Mouse (Mus musculus): ENCODE results near the gene Myom1. TPM values are rescaled to one million over a fixed set of nuclear protein-coding genes. Genes with fewer than 3 reads are reported as not detected.
"Not testable (repeated sequence)": the region's sequence is repeated elsewhere in the genome, so short reads cannot be mapped to it uniquely, and the experiment has no call there.

The Myom1 gene
- polyA plus RNA-seq, 1 experiment: 2.4 TPM

- WGBS: 88% methylated on average over 9 of the region's 9 CpGs
- Histone ChIP-seq H3K4me3 (replicated peaks; ENCODE audit: insufficient read depth, low read depth, low read length) (no peak overlapping the region), H3K4me1 (ENCODE audit: control insufficient read depth, insufficient read depth, low read length) (no peaks in the 10 kb centered on the region), H3K27ac (ENCODE audit: insufficient read depth, low read length) (no peak overlapping the region), H3K27me3 (ENCODE audit: control insufficient read depth, insufficient read depth, low read length) (no peaks in the 10 kb centered on the region)
- DNase-seq: no peak
- TF ChIP-seq CTCF (IDR thresholded peaks at IDR 0.05; ENCODE audit: borderline replicate concordance, insufficient read depth, low read depth, low read length) (no peak), POLR2A (IDR thresholded peaks at IDR 0.05; ENCODE audit: borderline replicate concordance, insufficient read depth, low read length) (no peak)
These were observed 29.0 kb upstream of the Myom1 start for GRCm38 (mm10) chr17:70973398-70973797.

GRCm38 (mm10) chr17:70974065-70974464, 28.4 kb upstream of the Myom1 start:
- not testable (repeated sequence) for H3K4me1 ChIP-seq (ENCODE audit: control insufficient read depth, insufficient read depth, low read length); H3K27me3 ChIP-seq (ENCODE audit: control insufficient read depth, insufficient read depth, low read length); DNase-seq; H3K4me3 ChIP-seq (replicated peaks; ENCODE audit: insufficient read depth, low read depth, low read length); H3K27ac ChIP-seq (ENCODE audit: insufficient read depth, low read length)
- 92% methylated on average over 14 of the region's 14 CpGs for WGBS

- Histone ChIP-seq H3K4me1 (ENCODE audit: control insufficient read depth, insufficient read depth, low read length) (peaks cover 2% of the 10 kb centered on the region; the same call in 1 of the 2 replicates), H3K4me3 (replicated peaks; ENCODE audit: insufficient read depth, low read depth, low read length) (no peak overlapping the region), H3K27ac (ENCODE audit: insufficient read depth, low read length) (no peak overlapping the region), H3K27me3 (ENCODE audit: control insufficient read depth, insufficient read depth, low read length) (no peaks in the 10 kb centered on the region)
- TF ChIP-seq POLR2A (IDR thresholded peaks at IDR 0.05; ENCODE audit: borderline replicate concordance, insufficient read depth, low read length) (no peak), CTCF (IDR thresholded peaks at IDR 0.05; ENCODE audit: borderline replicate concordance, insufficient read depth, low read depth, low read length) (peak; percentile 14; the same call in 1 of the 2 replicates)
- WGBS: 93% methylated on average over 6 of the region's 6 CpGs
- no peak for DNase-seq
These were observed 24.6 kb upstream of the Myom1 start for GRCm38 (mm10) chr17:70977799-70978198.

- whole genome bisulfite sequencing: 88% methylated on average over 20 of the region's 20 CpGs
- no peaks in the 10 kb centered on the region for H3K27me3 ChIP-seq (ENCODE audit: control insufficient read depth, insufficient read depth, low read length)
- DNase-seq: no peak
- H3K4me3 ChIP-seq (replicated peaks; ENCODE audit: insufficient read depth, low read depth, low read length): no peak overlapping the region
- no peak overlapping the region for H3K27ac ChIP-seq (ENCODE audit: insufficient read depth, low read length)
- peaks cover 2% of the 10 kb centered on the region; the same call in 1 of the 2 replicates for H3K4me1 ChIP-seq (ENCODE audit: control insufficient read depth, insufficient read depth, low read length)
- no peak for TF ChIP-seq POLR2A (IDR thresholded peaks at IDR 0.05; ENCODE audit: borderline replicate concordance, insufficient read depth, low read length)
- TF ChIP-seq CTCF (IDR thresholded peaks at IDR 0.05; ENCODE audit: borderline replicate concordance, insufficient read depth, low read depth, low read length): no peak
These were observed 22.8 kb upstream of the Myom1 start for GRCm38 (mm10) chr17:70979345-70980223.

- H3K4me1 ChIP-seq (ENCODE audit: control insufficient read depth, insufficient read depth, low read length): peaks cover 12% of the 10 kb centered on the region
- H3K27me3 ChIP-seq (ENCODE audit: control insufficient read depth, insufficient read depth, low read length): no peaks in the 10 kb centered on the region
- no peak for DNase-seq
- 88% methylated on average over 15 of the region's 15 CpGs for WGBS
- no peak overlapping the region for H3K4me3 ChIP-seq (replicated peaks; ENCODE audit: insufficient read depth, low read depth, low read length)
- H3K27ac ChIP-seq (ENCODE audit: insufficient read depth, low read length): no peak overlapping the region
- TF ChIP-seq CTCF (IDR thresholded peaks at IDR 0.05; ENCODE audit: borderline replicate concordance, insufficient read depth, low read depth, low read length): no peak
- TF ChIP-seq POLR2A (IDR thresholded peaks at IDR 0.05; ENCODE audit: borderline replicate concordance, insufficient read depth, low read length): no peak
These were observed 16.7 kb upstream of the Myom1 start for GRCm38 (mm10) chr17:70985501-70986354.

GRCm38 (mm10) chr17:70986355-70986740, 16.1 kb upstream of the Myom1 start:
- DNase-seq: no peak
- WGBS: 92% methylated on average over 6 of the region's 6 CpGs
- Histone ChIP-seq H3K4me1 (ENCODE audit: control insufficient read depth, insufficient read depth, low read length) (peaks cover 12% of the 10 kb centered on the region), H3K27me3 (ENCODE audit: control insufficient read depth, insufficient read depth, low read length) (no peaks in the 10 kb centered on the region), H3K27ac (ENCODE audit: insufficient read depth, low read length) (no peak overlapping the region), H3K4me3 (replicated peaks; ENCODE audit: insufficient read depth, low read depth, low read length) (no peak overlapping the region)
- TF ChIP-seq CTCF (IDR thresholded peaks at IDR 0.05; ENCODE audit: borderline replicate concordance, insufficient read depth, low read depth, low read length): no peak
- no peak for TF ChIP-seq POLR2A (IDR thresholded peaks at IDR 0.05; ENCODE audit: borderline replicate concordance, insufficient read depth, low read length)

- no peak for TF ChIP-seq POLR2A (IDR thresholded peaks at IDR 0.05; ENCODE audit: borderline replicate concordance, insufficient read depth, low read length)
- no peak for TF ChIP-seq CTCF (IDR thresholded peaks at IDR 0.05; ENCODE audit: borderline replicate concordance, insufficient read depth, low read depth, low read length)
- 81% methylated on average over 15 of the region's 15 CpGs for WGBS
- H3K27ac ChIP-seq (ENCODE audit: insufficient read depth, low read length): no peak overlapping the region
These were observed 15.4 kb upstream of the Myom1 start for GRCm38 (mm10) chr17:70986831-70987660.

More at GRCm38 (mm10) chr17:70986831-70987660, 15.4 kb upstream of the Myom1 start:
- no peak for DNase-seq
- H3K4me1 ChIP-seq (ENCODE audit: control insufficient read depth, insufficient read depth, low read length): peaks cover 15% of the 10 kb centered on the region
- no peaks in the 10 kb centered on the region for H3K27me3 ChIP-seq (ENCODE audit: control insufficient read depth, insufficient read depth, low read length)
- no peak overlapping the region for H3K4me3 ChIP-seq (replicated peaks; ENCODE audit: insufficient read depth, low read depth, low read length)

Measured in cerebellum, adult 2 months (tissue).